Mouse (Mus musculus): ENCODE measurements around the gene Mrrf. TPM values are rescaled to one million over a fixed set of nuclear protein-coding genes. Genes with fewer than 3 reads are reported as not detected.
"Not testable (repeated sequence)": the region's sequence is repeated elsewhere in the genome, so short reads cannot be mapped to it uniquely, and the experiment has no call there.

Mrrf gene
- total RNA-seq, 1 experiment = 8.4 TPM

DNA sequence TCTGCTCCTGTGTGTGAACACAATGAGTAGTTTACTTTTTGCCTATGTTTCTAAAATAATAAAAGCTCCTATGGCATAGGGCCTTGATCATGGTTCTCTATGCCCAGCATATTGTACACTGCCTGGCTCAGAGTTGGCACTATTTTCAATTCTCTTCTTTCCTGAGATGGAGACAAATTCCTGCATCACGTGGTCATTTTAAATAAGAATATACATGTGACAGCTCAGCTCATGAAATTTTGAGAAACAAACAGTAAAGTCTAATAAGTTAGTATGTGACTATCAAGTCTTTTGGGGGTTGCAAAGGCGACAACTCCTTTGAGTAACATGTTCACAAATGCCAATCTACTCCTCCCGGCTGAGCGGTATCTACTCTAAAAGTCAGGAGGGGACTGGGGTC is 302 bp upstream of the Mrrf start:
- Histone ChIP-seq H3K9ac (ENCODE audit: insufficient read depth, low read depth, low read length, poor library complexity, severe bottlenecking) (peak overlapping the region; percentile 96), H3K36me3 (ENCODE audit: control insufficient read depth, insufficient read depth, low read length, poor library complexity, severe bottlenecking) (peaks cover 2% of the 10 kb centered on the region; the same call in 1 of the 2 replicates), H3K9me3 (ENCODE audit: control insufficient read depth, insufficient read depth, low read depth, low read length) (no peaks in the 10 kb centered on the region), H3K4me3 (ENCODE audit: insufficient read depth in 1 of 2, low read depth in 1 of 2, low read length in 2 of 2, poor library complexity in 1 of 2, severe bottlenecking in 1 of 2) (peak overlapping the region; percentile 91 to 96), H3K27ac (ENCODE audit: insufficient read depth, low read depth, low read length, poor library complexity, severe bottlenecking) (no peak overlapping the region), H3K4me1 (ENCODE audit: control insufficient read depth in 2 of 2, insufficient read depth in 2 of 2, low read length in 2 of 2, poor library complexity in 1 of 2) (no peaks in the 10 kb centered on the region)
- in situ Hi-C loops (cut with MboI; ENCODE audit: low sequenced_read_pairs in 2 of 2, unreplicated experiment in 2 of 2) = no loop called here
- TF ChIP-seq ZNF384 (IDR thresholded peaks at IDR 0.05; ENCODE audit: low read depth, low read length) = no peak
- TF ChIP-seq MAFK (IDR thresholded peaks at IDR 0.05; ENCODE audit: insufficient read depth, low read depth, low read length) = no peak
- TF ChIP-seq HCFC1 (IDR thresholded peaks at IDR 0.05; ENCODE audit: borderline replicate concordance, insufficient read depth, low read length) = no peak
- TF ChIP-seq CHD2 (IDR thresholded peaks at IDR 0.05; ENCODE audit: low read depth, low read length) = no peak
- TF ChIP-seq ZC3H11A (IDR thresholded peaks at IDR 0.05; ENCODE audit: borderline replicate concordance, low read depth, low read length) = no peak
- no peak for DNase-seq (ENCODE audit: low read depth, low spot score)

DNA sequence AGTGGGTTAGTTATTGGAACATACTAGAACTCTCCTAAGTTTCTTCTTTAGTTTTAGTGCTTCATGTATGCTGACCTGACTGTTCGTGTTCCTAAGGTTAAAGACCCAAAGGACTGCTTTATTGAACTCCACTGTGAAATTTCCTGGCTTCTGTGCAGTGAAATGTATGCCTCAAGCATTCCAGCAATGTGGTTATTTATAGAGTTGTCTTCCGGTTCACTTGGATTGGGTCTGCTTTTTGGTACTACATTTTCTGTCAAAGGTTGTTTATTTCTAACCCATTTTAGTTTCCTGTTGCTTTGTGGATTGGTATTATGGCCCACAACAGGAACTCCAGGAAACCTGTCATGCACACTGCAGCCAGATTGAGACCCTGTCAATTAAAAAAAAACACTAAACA is 2.9 kb downstream of the Mrrf start:
- Histone ChIP-seq H3K9me3 (ENCODE audit: control insufficient read depth, insufficient read depth, low read depth, low read length) (no peaks in the 10 kb centered on the region), H3K4me3 (ENCODE audit: insufficient read depth in 1 of 2, low read depth in 1 of 2, low read length in 2 of 2, poor library complexity in 1 of 2, severe bottlenecking in 1 of 2) (no peak overlapping the region), H3K36me3 (ENCODE audit: control insufficient read depth, insufficient read depth, low read length, poor library complexity, severe bottlenecking) (no peaks in the 10 kb centered on the region; the same call in 1 of the 2 replicates), H3K27ac (ENCODE audit: insufficient read depth, low read depth, low read length, poor library complexity, severe bottlenecking) (no peak overlapping the region), H3K9ac (ENCODE audit: insufficient read depth, low read depth, low read length, poor library complexity, severe bottlenecking) (no peak overlapping the region), H3K4me1 (ENCODE audit: control insufficient read depth in 2 of 2, insufficient read depth in 2 of 2, low read length in 2 of 2, poor library complexity in 1 of 2) (no peaks in the 10 kb centered on the region)
- TF ChIP-seq CHD2 (IDR thresholded peaks at IDR 0.05; ENCODE audit: low read depth, low read length) = no peak
- no peak for TF ChIP-seq ZC3H11A (IDR thresholded peaks at IDR 0.05; ENCODE audit: borderline replicate concordance, low read depth, low read length)
- TF ChIP-seq MAFK (IDR thresholded peaks at IDR 0.05; ENCODE audit: insufficient read depth, low read depth, low read length) = no peak
- no peak for TF ChIP-seq HCFC1 (IDR thresholded peaks at IDR 0.05; ENCODE audit: borderline replicate concordance, insufficient read depth, low read length)
- no peak for TF ChIP-seq ZNF384 (IDR thresholded peaks at IDR 0.05; ENCODE audit: low read depth, low read length)
- no peak for DNase-seq (ENCODE audit: low read depth, low spot score)
- in situ Hi-C loops (cut with MboI; ENCODE audit: low sequenced_read_pairs in 2 of 2, unreplicated experiment in 2 of 2) = no loop called here

DNA sequence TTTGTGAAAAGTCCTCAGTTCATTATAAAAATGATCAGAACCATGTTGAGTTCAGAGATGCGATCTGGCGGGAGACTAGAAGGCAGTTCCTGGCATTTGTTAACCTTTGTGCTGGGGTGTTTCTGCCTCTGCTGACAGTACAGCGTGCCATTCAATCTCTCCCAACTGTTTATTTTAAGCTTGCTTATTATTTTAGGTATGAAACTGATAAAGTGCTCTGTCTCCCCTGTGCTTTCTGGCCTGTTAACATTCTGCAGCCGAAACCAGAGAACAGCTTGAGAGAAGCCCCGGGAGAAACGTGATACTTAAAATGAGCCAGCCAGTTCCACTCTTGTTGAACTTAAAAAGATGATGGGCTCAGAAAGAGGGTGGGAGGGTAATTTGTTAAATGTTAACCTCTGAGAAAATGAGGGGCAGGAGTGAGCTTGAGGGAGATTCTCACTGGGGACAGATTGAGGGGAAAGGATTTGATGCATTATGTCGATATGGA is 12.7 kb downstream of the Mrrf start:
- Histone ChIP-seq H3K9me3 (ENCODE audit: control insufficient read depth, insufficient read depth, low read depth, low read length) (no peaks in the 10 kb centered on the region), H3K36me3 (ENCODE audit: control insufficient read depth, insufficient read depth, low read length, poor library complexity, severe bottlenecking) (0 out of 2 replicates have a peak, but pooled peaks cover 2% of the 10 kb centered on the region), H3K4me1 (ENCODE audit: control insufficient read depth in 2 of 2, insufficient read depth in 2 of 2, low read length in 2 of 2, poor library complexity in 1 of 2) (no peaks in the 10 kb centered on the region), H3K9ac (ENCODE audit: insufficient read depth, low read depth, low read length, poor library complexity, severe bottlenecking) (no peak overlapping the region), H3K4me3 (ENCODE audit: insufficient read depth in 1 of 2, low read depth in 1 of 2, low read length in 2 of 2, poor library complexity in 1 of 2, severe bottlenecking in 1 of 2) (no peak overlapping the region), H3K27ac (ENCODE audit: insufficient read depth, low read depth, low read length, poor library complexity, severe bottlenecking) (no peak overlapping the region)
- DNase-seq (ENCODE audit: low read depth, low spot score) = no peak
- in situ Hi-C loops (cut with MboI; ENCODE audit: low sequenced_read_pairs in 2 of 2, unreplicated experiment in 2 of 2) = no loop called here
- TF ChIP-seq ZNF384 (IDR thresholded peaks at IDR 0.05; ENCODE audit: low read depth, low read length) (no peak), HCFC1 (IDR thresholded peaks at IDR 0.05; ENCODE audit: borderline replicate concordance, insufficient read depth, low read length) (no peak), ZC3H11A (IDR thresholded peaks at IDR 0.05; ENCODE audit: borderline replicate concordance, low read depth, low read length) (no peak), CHD2 (IDR thresholded peaks at IDR 0.05; ENCODE audit: low read depth, low read length) (no peak), MAFK (IDR thresholded peaks at IDR 0.05; ENCODE audit: insufficient read depth, low read depth, low read length) (no peak)

DNA sequence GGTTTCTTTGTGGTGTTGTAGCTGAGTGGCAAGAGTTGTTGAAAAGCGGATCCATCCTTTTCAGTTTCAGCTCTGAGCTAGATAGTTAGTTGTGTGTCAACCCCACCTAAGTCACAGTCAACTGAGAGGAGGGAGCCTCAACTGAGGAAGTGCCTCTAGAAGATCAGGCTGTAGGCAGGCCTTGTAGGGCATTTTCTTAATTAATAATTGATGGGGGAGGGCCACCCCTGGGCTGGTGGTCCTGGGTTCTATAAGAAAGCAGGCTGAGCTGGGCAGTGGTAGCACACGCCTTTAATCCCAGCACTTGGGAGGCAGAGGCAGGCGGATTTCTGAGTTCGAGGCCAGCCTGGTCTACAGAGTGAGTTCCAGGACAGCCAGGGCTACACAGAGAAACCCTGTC is 16.2 kb downstream of the Mrrf start:
- H3K4me3 ChIP-seq (ENCODE audit: insufficient read depth in 1 of 2, low read depth in 1 of 2, low read length in 2 of 2, poor library complexity in 1 of 2, severe bottlenecking in 1 of 2); H3K4me1 ChIP-seq (ENCODE audit: control insufficient read depth in 2 of 2, insufficient read depth in 2 of 2, low read length in 2 of 2, poor library complexity in 1 of 2); H3K27ac ChIP-seq (ENCODE audit: insufficient read depth, low read depth, low read length, poor library complexity, severe bottlenecking); DNase-seq (ENCODE audit: low read depth, low spot score); in situ Hi-C loops (cut with MboI; ENCODE audit: low sequenced_read_pairs in 2 of 2, unreplicated experiment in 2 of 2); H3K36me3 ChIP-seq (ENCODE audit: control insufficient read depth, insufficient read depth, low read length, poor library complexity, severe bottlenecking); H3K9me3 ChIP-seq (ENCODE audit: control insufficient read depth, insufficient read depth, low read depth, low read length); H3K9ac ChIP-seq (ENCODE audit: insufficient read depth, low read depth, low read length, poor library complexity, severe bottlenecking): not testable (repeated sequence)

DNA sequence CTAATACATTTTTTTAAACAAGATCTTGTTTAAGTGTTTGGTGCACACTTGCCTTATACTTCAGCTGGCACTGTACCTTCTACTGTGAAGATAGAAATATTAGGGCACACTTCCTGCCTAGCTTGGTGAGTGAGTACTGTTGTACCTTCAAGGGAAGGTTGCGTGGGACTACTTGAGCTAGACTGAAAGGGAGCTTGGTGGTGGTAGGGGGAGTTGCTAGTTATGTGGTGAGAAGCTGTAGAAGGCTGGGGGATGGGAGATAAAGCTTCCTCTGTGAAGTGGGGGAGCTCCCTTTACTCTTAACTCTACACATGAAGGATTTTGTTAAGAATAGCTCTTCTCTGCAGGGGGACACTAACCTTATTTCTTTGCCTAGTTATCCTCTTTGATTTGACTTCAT is 21.3 kb downstream of the Mrrf start:
- no peaks in the 10 kb centered on the region for H3K4me1 ChIP-seq (ENCODE audit: control insufficient read depth in 2 of 2, insufficient read depth in 2 of 2, low read length in 2 of 2, poor library complexity in 1 of 2)
- in situ Hi-C loops (cut with MboI; ENCODE audit: low sequenced_read_pairs in 2 of 2, unreplicated experiment in 2 of 2) = no loop called here
- H3K36me3 ChIP-seq (ENCODE audit: control insufficient read depth, insufficient read depth, low read length, poor library complexity, severe bottlenecking) = no peaks in the 10 kb centered on the region; the same call in 1 of the 2 replicates
- no peaks in the 10 kb centered on the region for H3K9me3 ChIP-seq (ENCODE audit: control insufficient read depth, insufficient read depth, low read depth, low read length)
- H3K27ac ChIP-seq (ENCODE audit: insufficient read depth, low read depth, low read length, poor library complexity, severe bottlenecking) = no peak overlapping the region
- DNase-seq (ENCODE audit: low read depth, low spot score) = no peak
- H3K4me3 ChIP-seq (ENCODE audit: insufficient read depth in 1 of 2, low read depth in 1 of 2, low read length in 2 of 2, poor library complexity in 1 of 2, severe bottlenecking in 1 of 2) = no peak overlapping the region
- TF ChIP-seq CHD2 (IDR thresholded peaks at IDR 0.05; ENCODE audit: low read depth, low read length) (no peak), MAFK (IDR thresholded peaks at IDR 0.05; ENCODE audit: insufficient read depth, low read depth, low read length) (no peak), ZC3H11A (IDR thresholded peaks at IDR 0.05; ENCODE audit: borderline replicate concordance, low read depth, low read length) (no peak), ZNF384 (IDR thresholded peaks at IDR 0.05; ENCODE audit: low read depth, low read length) (no peak), HCFC1 (IDR thresholded peaks at IDR 0.05; ENCODE audit: borderline replicate concordance, insufficient read depth, low read length) (no peak)
- no peak overlapping the region for H3K9ac ChIP-seq (ENCODE audit: insufficient read depth, low read depth, low read length, poor library complexity, severe bottlenecking)
